Mouse (Mus musculus): ENCODE data around the gene Gabrb2.

DNA sequence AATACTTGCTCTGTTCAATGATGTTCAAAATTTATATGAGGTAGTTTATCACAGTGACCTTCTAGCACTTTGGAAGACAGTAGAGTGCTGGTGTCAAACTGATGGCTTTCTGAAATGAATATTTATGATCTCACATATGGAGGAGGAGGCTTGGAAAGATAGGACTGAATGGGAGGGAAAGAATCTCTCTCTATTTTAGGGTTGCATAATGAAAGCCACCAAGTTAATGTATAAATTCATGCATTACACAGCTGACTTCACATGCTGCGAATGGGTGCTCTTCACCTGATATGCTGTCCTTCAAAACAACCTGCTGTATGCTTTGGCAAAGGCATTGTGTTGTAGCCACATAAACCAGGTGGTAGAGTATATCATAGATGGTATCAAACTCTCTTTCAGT is 44.6 kb downstream of the Gabrb2 start:
- no peak for TF ChIP-seq CTCF (conservative IDR thresholded peaks at IDR 0.05; ENCODE audit: low read length)
- TF ChIP-seq NANOG (IDR thresholded peaks at IDR 0.05; ENCODE audit: borderline replicate concordance, low read length), result no peak
- TF ChIP-seq POU5F1 (IDR thresholded peaks at IDR 0.05; ENCODE audit: borderline replicate concordance, low read length), result no peak
